In the genomic region with DNA sequence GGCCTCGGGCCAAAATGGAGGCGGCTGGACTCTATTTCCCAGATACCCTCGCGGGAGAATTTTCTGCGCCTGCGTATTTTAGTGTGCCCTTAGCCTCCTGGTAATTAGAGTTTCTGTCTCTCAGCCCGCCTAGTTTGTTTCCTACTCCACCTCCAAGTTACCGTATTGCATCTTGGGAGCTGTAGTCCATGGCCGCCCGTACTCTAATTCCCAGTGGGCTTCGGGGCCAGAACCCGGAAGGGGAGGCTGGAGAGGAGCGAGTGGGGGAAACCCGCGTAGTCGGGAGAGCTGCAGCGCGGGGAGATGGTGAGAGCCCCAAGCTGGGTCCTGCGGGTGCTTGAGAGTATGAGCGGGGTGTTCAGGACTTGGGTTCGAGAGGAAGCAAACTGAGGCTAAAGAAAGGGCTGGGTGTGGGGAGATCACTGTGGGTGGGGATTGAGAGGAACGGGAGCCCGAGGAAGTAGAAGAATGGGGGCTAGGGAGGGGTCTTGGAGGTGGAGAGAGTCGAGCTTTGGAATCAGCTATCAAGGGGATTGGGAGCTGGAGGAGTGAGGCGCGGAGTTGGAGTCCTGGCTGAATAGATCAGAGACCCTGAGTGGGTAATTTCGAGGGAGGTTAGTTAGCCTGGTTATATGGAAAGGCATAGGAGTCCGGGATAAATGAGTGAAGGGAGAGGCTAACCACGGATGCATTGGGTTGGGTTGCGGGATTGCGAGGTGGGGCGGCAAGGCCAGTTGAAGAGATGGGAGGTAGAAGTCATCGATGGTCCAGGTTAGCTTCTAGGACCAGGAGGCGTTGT, we compare ENCODE assay signal across 8 mouse cellular contexts. TPM values are rescaled to one million over a fixed set of nuclear protein-coding genes. Genes with fewer than 3 reads are reported as not detected.
DNase-seq lines count a peak whose midpoint lies in the region; ATAC-seq and TF ChIP-seq lines count a peak whose summit lies in the region.

Gene Fbxo46 (plus strand): TSS at position 229 of the 799 bp plus-strand sequence.

- H3K27ac ChIP-seq in heart, embryonic 12.5 days (ENCODE audit: poor library complexity, severe bottlenecking), result no peak within 1 kb of the TSS
- H3K27ac ChIP-seq in kidney, postnatal 0 days, result peak within 1 kb of the TSS; percentile 51; the same call in 1 of the 2 replicates
- no peak within 1 kb of the TSS for H3K27ac ChIP-seq in liver, embryonic 11.5 days (ENCODE audit: low read depth, low read length)
- peak within 1 kb of the TSS; percentile 48; the same call in 1 of the 2 replicates for H3K27ac ChIP-seq in stomach, embryonic 14.5 days (ENCODE audit: low read length)

- TF ChIP-seq CTCF in kidney, postnatal 0 days (IDR thresholded peaks at IDR 0.05; ENCODE audit: low read depth), result no peak

- peaks cover 10% of the 10 kb centered on the region; the same call in 1 of the 2 replicates for H3K9me3 ChIP-seq in heart, embryonic 12.5 days (replicated peaks)
- no peaks in the 10 kb centered on the region for H3K9me3 ChIP-seq in kidney, postnatal 0 days (replicated peaks; ENCODE audit: low read length)
- H3K9me3 ChIP-seq in liver, embryonic 11.5 days (ENCODE audit: control insufficient read depth, low read length), result peaks cover 3% of the 10 kb centered on the region; the same call in 1 of the 2 replicates
- peaks cover 4% of the 10 kb centered on the region; the same call in 1 of the 2 replicates for H3K9me3 ChIP-seq in stomach, embryonic 14.5 days (ENCODE audit: control insufficient read depth, low read depth, low read length)

- peak within 1 kb of the TSS; percentile 84 for H3K4me3 ChIP-seq in heart, embryonic 12.5 days
- H3K4me3 ChIP-seq in kidney, postnatal 0 days (replicated peaks; ENCODE audit: low read depth, low read length), result peak within 1 kb of the TSS; percentile 74
- peak within 1 kb of the TSS; percentile 82 for H3K4me3 ChIP-seq in liver, embryonic 11.5 days (ENCODE audit: low read depth, low read length)
- peak within 1 kb of the TSS; percentile 68 for H3K4me3 ChIP-seq in stomach, embryonic 14.5 days (ENCODE audit: low read depth, low read length)

- H3K27me3 ChIP-seq in heart, embryonic 12.5 days (replicated peaks), result no peaks in the 10 kb centered on the region
- no peaks in the 10 kb centered on the region for H3K27me3 ChIP-seq in kidney, postnatal 0 days (ENCODE audit: insufficient read depth, low read length)
- peaks cover 4% of the 10 kb centered on the region; the same call in 1 of the 2 replicates for H3K27me3 ChIP-seq in liver, embryonic 11.5 days (replicated peaks; ENCODE audit: control insufficient read depth, insufficient read depth, low read length)
- H3K27me3 ChIP-seq in stomach, embryonic 14.5 days (ENCODE audit: control insufficient read depth, insufficient read depth, low read length), result no peaks in the 10 kb centered on the region

- peaks cover 26% of the 10 kb centered on the region for H3K4me1 ChIP-seq in heart, embryonic 12.5 days (replicated peaks)
- peaks cover 10% of the 10 kb centered on the region; the same call in 1 of the 2 replicates for H3K4me1 ChIP-seq in kidney, postnatal 0 days (replicated peaks; ENCODE audit: insufficient read depth, low read length)
- 0 out of 2 replicates have a peak, but pooled peaks cover 4% of the 10 kb centered on the region for H3K4me1 ChIP-seq in liver, embryonic 11.5 days (replicated peaks; ENCODE audit: control insufficient read depth, insufficient read depth, low read length)
- H3K4me1 ChIP-seq in stomach, embryonic 14.5 days (ENCODE audit: control insufficient read depth, insufficient read depth, low read length), result peaks cover 16% of the 10 kb centered on the region; the same call in 1 of the 2 replicates

- no peaks in the 10 kb centered on the region for H3K36me3 ChIP-seq in heart, embryonic 12.5 days
- no peaks in the 10 kb centered on the region for H3K36me3 ChIP-seq in kidney, postnatal 0 days (ENCODE audit: insufficient read depth, low read length)
- H3K36me3 ChIP-seq in liver, embryonic 11.5 days (ENCODE audit: control insufficient read depth, insufficient read depth, low read length), result no peaks in the 10 kb centered on the region
- no peaks in the 10 kb centered on the region for H3K36me3 ChIP-seq in stomach, embryonic 14.5 days (ENCODE audit: control insufficient read depth, insufficient read depth, low read length)

- ATAC-seq in erythroid progenitor cell, adult 5-6 weeks (replicated peaks; ENCODE audit: low FRiP score, poor library complexity, severe bottlenecking), result peak; percentile 99
- peak; percentile 94 for ATAC-seq in heart, embryonic 12.5 days (ENCODE audit: insufficient number of reproducible peaks, low FRiP score)
- peak; percentile 93 for ATAC-seq in kidney, postnatal 0 days (replicated peaks; ENCODE audit: low FRiP score, low read depth)
- ATAC-seq in liver, embryonic 11.5 days (replicated peaks; ENCODE audit: low FRiP score), result peak; percentile 95
- peak; percentile 95 for ATAC-seq in stomach, embryonic 14.5 days (ENCODE audit: insufficient number of reproducible peaks, insufficient read depth, low FRiP score, low read depth)

- WGBS in heart, embryonic 12.5 days, result 2% methylated on average over 34 of the region's 34 CpGs
- WGBS in kidney, postnatal 0 days, result 2% methylated on average over 34 of the region's 34 CpGs
- WGBS in liver, embryonic 11.5 days, result 2% methylated on average over 34 of the region's 34 CpGs
- WGBS in stomach, embryonic 14.5 days, result 1% methylated on average over 34 of the region's 34 CpGs

- peak within 1 kb of the TSS; percentile 92 for H3K4me2 ChIP-seq in heart, embryonic 12.5 days
- H3K4me2 ChIP-seq in kidney, postnatal 0 days (ENCODE audit: low read length), result peak within 1 kb of the TSS; percentile 84
- H3K4me2 ChIP-seq in liver, embryonic 11.5 days, result peak within 1 kb of the TSS; percentile 92
- H3K4me2 ChIP-seq in stomach, embryonic 14.5 days (replicated peaks; ENCODE audit: low read depth, low read length), result peak within 1 kb of the TSS; percentile 85

- H3K9ac ChIP-seq in heart, embryonic 12.5 days, result peak within 1 kb of the TSS; percentile 86
- H3K9ac ChIP-seq in kidney, postnatal 0 days (ENCODE audit: low read depth, low read length), result peak within 1 kb of the TSS; percentile 77
- peak within 1 kb of the TSS; percentile 85 for H3K9ac ChIP-seq in liver, embryonic 11.5 days (ENCODE audit: low read depth, low read length)
- peak within 1 kb of the TSS; percentile 74 for H3K9ac ChIP-seq in stomach, embryonic 14.5 days (replicated peaks; ENCODE audit: low read depth, low read length)

- DNase-seq in CD4-positive helper T cell, adult 2 months (ENCODE audit: low read depth, low spot score), result peak; percentile 97
- peak; percentile 95 for DNase-seq in brain, embryonic 18.5 days (ENCODE audit: low read depth, low spot score)
- DNase-seq in kidney, postnatal 0 days (ENCODE audit: low spot score), result peak; percentile 100
- DNase-seq in liver, embryonic 11.5 days (ENCODE audit: low spot score), result peak; percentile 88
- peak; percentile 96 for DNase-seq in naive thymus-derived CD4-positive, alpha-beta T cell, adult 2 months (ENCODE audit: low read depth)

RNA-seq across cellular contexts. Expression of gene Fbxo46, which starts in this region (rescaled TPM):
- total RNA-seq in erythroid progenitor cell, adult 5-6 weeks (2015; ENCODE audit: low replicate concordance), result 4.7 and 5.0 TPM in 2 replicates
- total RNA-seq in erythroid progenitor cell, adult 5-6 weeks (2017; ENCODE audit: low replicate concordance), result 6.3 and 7.3 TPM in 2 replicates
- 10.2 and 11.2 TPM in 2 replicates for polyA plus RNA-seq in heart, embryonic 12.5 days (2016; fragmentation: Nextera tagmentation; extraction: Ambion mirVana)
- 12.1 and 13.0 TPM in 2 replicates for polyA plus RNA-seq in kidney, postnatal 0 days (2015; fragmentation: Nextera tagmentation; extraction: Ambion mirVana)
- 9.9 TPM in 2 replicates for polyA plus RNA-seq in liver, embryonic 11.5 days (2014; fragmentation: Nextera tagmentation; extraction: Ambion mirVana)
- 9.1 and 9.5 TPM in 2 replicates for polyA plus RNA-seq in stomach, embryonic 14.5 days (2014; fragmentation: Nextera tagmentation; extraction: Ambion mirVana)

Comparison
In these comparisons a context has a peak if more than half of its experiments do, and no peak if none do; other contexts are left out.
1. H3K27ac ChIP-seq: peak in kidney, postnatal 0 days (single experiment) and stomach, embryonic 14.5 days (single experiment); none in heart, embryonic 12.5 days (single experiment) and liver, embryonic 11.5 days (single experiment).
2. Peak in every context shown above with its lines, with median percentiles within 50 percentile points of each other: DNase-seq, ATAC-seq, H3K4me2 ChIP-seq, H3K4me3 ChIP-seq and H3K9ac ChIP-seq.